Mouse (Mus musculus) limb, embryonic 11.5 days (tissue): ENCODE data around the gene Mettl11b. TPM values are rescaled to one million over a fixed set of nuclear protein-coding genes. Genes with fewer than 3 reads are reported as not detected.
"Not testable (repeated sequence)": the region's sequence is repeated elsewhere in the genome, so short reads cannot be mapped to it uniquely, and the experiment has no call there.

Experiments
- ATAC-seq: fragments of 200-750 bp; cut with Nextera tagmentation; 2 replicates; pipeline ENCODE4 v1.8.0; 2017; ENCODE audit warnings: low read depth; ENCODE audit not compliant: insufficient number of reproducible peaks, low FRiP score, low TSS enrichment
- DNase-seq: peaks from one replicate; pipeline ENCODE4 v3.0.0-alpha.2; 2015; ENCODE audit warnings: low spot score
- H3K27ac ChIP-seq: fragments of 300-500 bp; sonication (generic); replicated peaks from 2 replicates; pipeline ENCODE4 v1.5.1; 2014; ENCODE audit warnings: low read depth, mild to moderate bottlenecking, low read length
- H3K27me3 ChIP-seq: fragments of 300-500 bp; sonication (generic); 2 replicates; pipeline ENCODE4 v1.6.1; 2014; ENCODE audit warnings: mild to moderate bottlenecking, low read length, mixed read lengths; ENCODE audit not compliant: control insufficient read depth, insufficient read depth
- H3K36me3 ChIP-seq: fragments of 300-500 bp; sonication (generic); 2 replicates; pipeline ENCODE4 v1.6.1; 2014; ENCODE audit warnings: mild to moderate bottlenecking, low read length, moderate library complexity, mixed read lengths; ENCODE audit not compliant: control insufficient read depth, insufficient read depth
- H3K4me1 ChIP-seq: fragments of 300-500 bp; sonication (generic); 2 replicates; pipeline ENCODE4 v1.6.1; 2014; ENCODE audit warnings: low read length, mixed read lengths; ENCODE audit not compliant: control insufficient read depth, insufficient read depth
- H3K4me2 ChIP-seq: fragments of 300-500 bp; sonication (generic); 2 replicates; pipeline ENCODE4 v1.6.1; 2014; ENCODE audit warnings: low read depth, mild to moderate bottlenecking, moderate library complexity; ENCODE audit not compliant: severe bottlenecking
- H3K4me3 ChIP-seq: fragments of 300-500 bp; sonication (generic); 2 replicates; pipeline ENCODE4 v1.5.1; 2014; ENCODE audit warnings: low read depth, low read length
- H3K9ac ChIP-seq: fragments of 300-500 bp; sonication (generic); 2 replicates; pipeline ENCODE4 v1.6.1; 2014; ENCODE audit warnings: mild to moderate bottlenecking, low read length
- H3K9me3 ChIP-seq: fragments of 300-500 bp; sonication (generic); 2 replicates; pipeline ENCODE4 v1.6.1; 2016; ENCODE audit warnings: low read length; ENCODE audit not compliant: control insufficient read depth
- WGBS: fragments of 180-500 bp; shearing (Covaris S2); extraction: QIAGEN DNeasy Blood & Tissue Kit; methylation state at CpG from one replicate; pipeline ENCODE4 v1.1.7; 2014; 5-methylcytosine and 5-hydroxymethylcytosine counted together
- polyA plus RNA-seq: library from polyadenylated mRNA; unstranded; fragments of >200 nt; fragmentation: Nextera tagmentation; extraction: Ambion mirVana; gene quantifications from 2 replicates; pipeline ENCODE4 v1.2.1, GENCODE M21; 2014

Gene Mettl11b
- polyA plus RNA-seq: 0.10 and 0.27 TPM in 2 replicates

DNA sequence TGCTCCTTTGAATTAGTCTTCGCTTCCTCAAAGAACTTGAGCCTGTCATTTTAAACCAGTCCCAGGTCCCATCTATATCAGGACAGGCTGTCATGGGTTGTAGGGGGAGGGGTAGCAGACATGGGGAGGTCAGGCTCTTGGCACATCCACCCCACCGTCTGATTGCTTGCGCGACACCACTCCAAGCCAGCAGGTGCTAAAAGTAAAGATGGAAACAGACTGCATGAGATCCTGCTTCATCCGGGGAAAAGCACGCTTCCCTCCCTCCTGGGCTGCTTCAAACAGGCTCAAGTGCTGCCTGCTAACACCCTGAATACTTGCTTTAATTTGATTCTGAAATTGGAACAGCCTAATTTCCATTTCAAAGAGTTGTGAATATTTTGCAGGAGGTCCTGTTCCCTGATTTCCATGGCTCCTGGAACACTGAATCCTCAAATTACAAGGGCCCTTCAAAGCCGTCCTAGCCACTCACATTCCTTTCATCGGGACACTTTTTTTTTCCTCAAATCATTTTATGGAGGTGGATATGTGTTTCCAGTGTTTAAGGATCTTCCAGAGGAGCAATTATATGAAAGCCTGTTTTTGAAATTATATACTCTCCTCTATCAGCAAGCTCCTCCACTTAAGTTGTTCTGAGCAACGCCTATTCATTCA lies at the start of gene Mettl11b:
Gene Mettl11b, minus strand, starts transcription at position 127 of the 654 bp plus-strand sequence.
- DNase-seq (peak; percentile 20), ATAC-seq (no peak)
- Histone ChIP-seq H3K9ac (no peak within 1 kb of the TSS), H3K27ac (no peak within 1 kb of the TSS), H3K4me1 (peaks cover 9% of the 10 kb centered on the region), H3K27me3 (no peaks in the 10 kb centered on the region), H3K4me3 (no peak within 1 kb of the TSS), H3K9me3 (no peaks in the 10 kb centered on the region), H3K4me2 (no peak within 1 kb of the TSS), H3K36me3 (no peaks in the 10 kb centered on the region)
- WGBS: 51% methylated on average over 9 of the region's 9 CpGs

DNA sequence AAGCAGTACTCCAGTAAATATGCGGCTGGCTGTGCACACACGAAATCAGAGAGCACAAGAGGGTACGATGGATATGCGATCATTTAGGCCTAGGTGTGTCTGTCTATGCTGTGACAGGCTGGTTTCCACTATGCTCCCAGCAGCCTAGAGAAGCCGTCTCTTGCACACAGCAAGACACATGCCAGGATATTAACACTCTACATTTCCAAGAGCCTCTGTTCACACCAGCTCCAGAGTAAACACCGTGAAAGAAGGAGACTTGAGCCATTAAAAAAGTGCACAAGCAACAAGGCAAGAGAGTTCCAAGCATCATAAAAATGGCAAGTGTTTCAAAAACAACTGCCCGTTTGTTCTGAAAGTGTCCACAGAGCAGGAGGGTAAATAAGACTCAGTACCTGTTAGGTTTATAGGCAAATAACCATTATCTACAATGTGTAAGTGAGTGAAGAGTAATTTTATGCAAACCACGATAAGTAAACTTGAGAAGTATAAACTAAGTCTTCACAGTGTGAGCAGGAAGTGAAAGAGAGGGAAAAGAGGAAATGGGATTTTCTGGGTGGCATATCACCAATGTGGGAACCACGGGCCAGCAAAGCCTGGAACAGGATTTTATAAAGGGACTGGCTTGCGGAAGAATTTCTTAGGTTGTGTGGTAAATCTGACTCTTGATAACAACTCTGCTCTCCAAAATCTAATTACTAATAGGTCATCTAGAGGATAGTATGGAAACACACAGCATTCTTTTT lies 32.6 kb upstream of the Mettl11b start:
- H3K4me2 ChIP-seq: no peak overlapping the region
- WGBS: 26% methylated on average over 10 of the region's 10 CpGs
- H3K27me3 ChIP-seq: no peaks in the 10 kb centered on the region
- H3K36me3 ChIP-seq: no peaks in the 10 kb centered on the region
- peak; percentile 48 for DNase-seq
- no peak overlapping the region for H3K9ac ChIP-seq
- no peak overlapping the region for H3K4me3 ChIP-seq
- peaks cover 4% of the 10 kb centered on the region; the same call in 1 of the 2 replicates for H3K4me1 ChIP-seq
- ATAC-seq: peak; percentile 73; the same call in 1 of the 2 replicates
- peak overlapping the region; percentile 79 for H3K27ac ChIP-seq
- no peaks in the 10 kb centered on the region for H3K9me3 ChIP-seq

DNA sequence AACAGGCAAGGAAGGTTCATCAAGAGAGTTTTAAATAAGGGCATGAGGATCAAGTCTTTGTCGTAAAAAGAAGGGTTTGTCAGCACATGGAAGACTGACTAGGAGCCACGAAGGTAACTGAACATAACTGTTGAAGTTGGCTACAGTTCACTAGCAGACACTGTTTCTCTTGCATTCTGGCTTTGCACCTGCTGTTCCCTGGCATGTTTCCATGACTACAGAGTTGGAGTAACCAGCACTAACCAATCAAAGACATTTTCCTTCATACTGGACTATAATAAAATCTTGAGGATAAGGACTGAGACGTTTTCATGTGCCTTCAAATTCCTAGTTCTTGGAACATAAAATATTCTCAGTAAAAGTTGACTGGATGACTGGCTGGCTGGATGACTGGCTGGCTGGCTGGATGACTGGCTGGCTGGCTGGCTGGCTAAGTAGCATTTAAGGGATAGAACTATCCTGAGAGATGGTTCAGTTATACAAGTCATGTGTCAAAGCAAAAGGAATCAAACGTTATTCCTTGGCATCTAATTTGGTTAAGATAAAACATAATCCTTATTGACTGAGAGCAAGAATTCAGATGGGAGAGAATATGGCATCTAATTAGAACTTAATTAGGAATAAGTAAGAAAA lies 26.4 kb upstream of the Mettl11b start:
- WGBS: 76% methylated on average over 4 of the region's 4 CpGs
- H3K36me3 ChIP-seq: no peaks in the 10 kb centered on the region
- no peak overlapping the region for H3K27ac ChIP-seq

DNA sequence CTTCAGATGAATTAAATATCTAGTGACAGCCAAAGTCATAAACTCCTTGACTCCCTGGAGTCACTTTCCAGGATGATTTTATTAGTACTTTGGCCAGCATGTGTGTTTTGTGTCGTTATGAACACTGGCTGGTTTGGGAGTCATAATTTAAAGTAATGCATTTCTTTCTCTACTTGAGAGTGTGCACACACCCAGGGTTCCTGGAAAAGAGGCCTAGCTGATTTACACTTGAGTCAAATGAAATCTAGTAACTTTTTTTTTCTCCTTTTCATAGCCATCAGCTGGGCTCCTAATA lies 12.2 kb upstream of the Mettl11b start:
- peaks cover 2% of the 10 kb centered on the region; the same call in 1 of the 2 replicates for H3K9me3 ChIP-seq
- no peaks in the 10 kb centered on the region for H3K4me1 ChIP-seq
- no peaks in the 10 kb centered on the region for H3K27me3 ChIP-seq
- 24% methylated on average over 1 of the region's 1 CpGs for WGBS
- no peaks in the 10 kb centered on the region for H3K36me3 ChIP-seq
- H3K27ac ChIP-seq: no peak overlapping the region
- no peak overlapping the region for H3K4me3 ChIP-seq
- DNase-seq (no peak), ATAC-seq (no peak)
- no peak overlapping the region for H3K4me2 ChIP-seq
- H3K9ac ChIP-seq: no peak overlapping the region

More for the DNA sequence above, 26.4 kb upstream of the Mettl11b start:
- Histone ChIP-seq H3K4me2 (no peak overlapping the region), H3K9ac (no peak overlapping the region), H3K4me3 (no peak overlapping the region), H3K27me3 (no peaks in the 10 kb centered on the region), H3K4me1 (no peaks in the 10 kb centered on the region), H3K9me3 (no peaks in the 10 kb centered on the region)
- ATAC-seq (no peak), DNase-seq (no peak)

DNA sequence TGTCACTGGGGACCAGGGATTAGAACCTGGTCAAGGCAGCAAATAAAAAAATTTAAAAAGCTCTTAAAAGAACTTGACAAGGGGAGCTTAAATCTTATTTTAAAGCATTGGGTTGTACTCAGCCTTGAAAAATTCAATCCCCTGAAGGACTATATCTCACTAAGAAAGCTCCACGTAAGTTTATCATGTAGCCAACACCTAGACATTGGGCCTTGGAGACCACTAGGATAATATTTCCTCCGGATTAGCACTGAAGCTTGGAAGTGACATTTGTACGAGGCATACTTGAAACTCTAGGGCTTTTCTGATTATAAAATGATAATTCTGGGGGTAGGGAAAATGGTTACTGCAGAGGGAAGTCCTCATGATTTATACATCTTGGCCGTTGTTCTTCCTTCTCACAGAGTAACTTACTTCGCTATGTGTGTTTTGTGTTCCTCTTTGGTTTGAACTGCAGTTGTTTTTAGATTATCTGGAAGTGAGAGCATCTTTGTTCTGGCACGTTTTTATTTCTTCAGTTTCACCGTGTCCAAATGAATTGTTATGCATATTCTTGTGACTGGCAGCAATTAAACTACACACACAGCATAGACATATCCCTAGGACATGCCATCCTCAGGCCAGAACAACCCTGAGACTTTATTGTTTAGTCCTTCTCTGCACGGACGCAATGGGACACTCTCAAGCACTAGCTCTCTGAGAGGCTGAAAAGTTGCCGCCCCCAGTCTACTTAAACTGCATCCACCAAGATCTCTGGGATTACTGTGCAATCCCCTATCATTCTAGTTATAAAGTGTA lies 11.6 kb upstream of the Mettl11b start:
- WGBS: 77% methylated on average over 10 of the region's 10 CpGs
- H3K27me3 ChIP-seq: no peaks in the 10 kb centered on the region
- no peaks in the 10 kb centered on the region for H3K36me3 ChIP-seq
- no peak overlapping the region for H3K4me2 ChIP-seq
- H3K9ac ChIP-seq: no peak overlapping the region
- ATAC-seq (no peak), DNase-seq (no peak)
- no peak overlapping the region for H3K27ac ChIP-seq
- H3K4me3 ChIP-seq: no peak overlapping the region
- H3K4me1 ChIP-seq: no peaks in the 10 kb centered on the region
- peaks cover 2% of the 10 kb centered on the region; the same call in 1 of the 2 replicates for H3K9me3 ChIP-seq

GRCm38 (mm10) chr1:163731166-163731565 lies 6.1 kb upstream of the Mettl11b start:
- H3K4me1 ChIP-seq, H3K27ac ChIP-seq, ATAC-seq, H3K4me3 ChIP-seq, H3K4me2 ChIP-seq, H3K27me3 ChIP-seq, H3K9ac ChIP-seq, H3K36me3 ChIP-seq, H3K9me3 ChIP-seq, DNase-seq: not testable (repeated sequence)
- WGBS: 95% methylated on average over 10 of the region's 10 CpGs

DNA sequence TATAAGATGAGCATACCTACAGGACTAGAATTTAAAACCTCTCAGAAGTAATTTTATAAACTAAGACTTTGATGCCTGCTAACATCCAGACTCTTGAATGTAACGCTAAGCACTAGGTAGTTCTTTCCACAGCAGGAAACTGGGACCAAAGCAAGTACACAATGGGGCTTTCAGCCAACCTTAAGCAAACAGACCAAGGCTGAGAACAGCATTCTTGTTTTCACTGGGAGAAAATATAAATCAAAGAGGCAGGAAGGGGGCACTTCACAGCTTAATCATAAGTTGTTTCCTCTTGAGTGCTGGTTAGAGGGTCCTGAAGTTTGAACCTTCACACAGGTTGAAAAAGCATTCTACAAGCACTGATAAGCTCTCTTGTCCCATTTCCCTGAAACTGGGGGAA lies 1.1 kb downstream of the Mettl11b start:
- no peaks in the 10 kb centered on the region for H3K9me3 ChIP-seq
- H3K4me3 ChIP-seq: no peak overlapping the region
- H3K27me3 ChIP-seq: no peaks in the 10 kb centered on the region
- no peak overlapping the region for H3K4me2 ChIP-seq
- WGBS: 62% methylated on average over 1 of the region's 1 CpGs
- H3K27ac ChIP-seq: no peak overlapping the region
- peaks cover 9% of the 10 kb centered on the region for H3K4me1 ChIP-seq
- DNase-seq (peak; percentile 17), ATAC-seq (no peak)
- no peak overlapping the region for H3K9ac ChIP-seq
- H3K36me3 ChIP-seq: no peaks in the 10 kb centered on the region

- Histone ChIP-seq H3K9me3 (no peaks in the 10 kb centered on the region), H3K4me3 (no peak overlapping the region), H3K9ac (no peak overlapping the region), H3K4me1 (no peaks in the 10 kb centered on the region), H3K27ac (no peak overlapping the region), H3K27me3 (no peaks in the 10 kb centered on the region), H3K36me3 (no peaks in the 10 kb centered on the region), H3K4me2 (no peak overlapping the region)
- DNase-seq (no peak), ATAC-seq (no peak)
- 62% methylated on average over 2 of the region's 2 CpGs for WGBS
Observed at GRCm38 (mm10) chr1:163708618-163709017, 16.4 kb downstream of the Mettl11b start.
